Comparison of ENCODE assay signal across 28 mouse cellular contexts in the genomic region with DNA sequence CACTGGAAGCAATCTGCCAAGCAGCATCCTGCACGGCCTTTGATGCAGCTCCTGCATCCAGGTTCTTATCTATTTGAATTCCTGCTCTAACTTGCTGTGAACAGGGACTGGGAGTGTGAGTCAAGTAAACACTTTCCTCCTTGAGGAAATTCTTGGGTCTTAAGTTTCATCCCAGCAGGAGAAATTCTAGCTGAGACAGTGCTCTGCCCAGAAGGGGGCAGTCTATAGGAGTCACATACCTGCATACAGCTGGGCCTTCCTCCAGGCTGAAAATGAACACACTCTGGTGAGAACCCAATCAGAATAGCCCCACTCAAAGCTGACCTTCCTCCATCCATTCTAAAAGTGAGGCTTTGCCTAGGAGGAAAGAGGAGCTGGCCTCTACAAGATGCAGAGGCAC. TPM values are rescaled to one million over a fixed set of nuclear protein-coding genes. Genes with fewer than 3 reads are reported as not detected.
DNase-seq lines count a peak whose midpoint lies in the region; ATAC-seq and TF ChIP-seq lines count a peak whose summit lies in the region.
"Not testable (repeated sequence)": the region's sequence is repeated elsewhere in the genome, so short reads cannot be mapped to it uniquely, and the experiment has no call there.
"Had no signal": no experiment of that assay in that cellular context is flagged by ENCODE, and none has a peak within 500 bp of the region (broad histone marks: within the 10 kb centered on the region; RNA-seq: fewer than 3 reads in every experiment).

No protein-coding gene starts in this region.

- TF ChIP-seq CTCF in ES-Bruce4 (IDR thresholded peaks at IDR 0.05; ENCODE audit: low read depth, low read length), result peak; percentile 10
- peak; percentile 10; the same call in 1 of the 2 replicates for TF ChIP-seq CTCF in bone marrow, adult 2 months (IDR thresholded peaks at IDR 0.05; ENCODE audit: control insufficient read depth, insufficient read depth, low read length)
- TF ChIP-seq CTCF in intestine, postnatal 0 days (IDR thresholded peaks at IDR 0.05; ENCODE audit: low read depth), result peak; percentile 64
- TF ChIP-seq CTCF in layer of hippocampus, adult 2 months (conservative IDR thresholded peaks at IDR 0.05), result peak; percentile 47
- peak; percentile 53 for TF ChIP-seq CTCF in lung, postnatal 0 days (IDR thresholded peaks at IDR 0.05)

- H3K27me3 ChIP-seq in ES-Bruce4 (ENCODE audit: control insufficient read depth, insufficient read depth, low read length, poor library complexity, severe bottlenecking); embryonic facial prominence, embryonic 14.5 days (replicated peaks; ENCODE audit: control insufficient read depth, insufficient read depth, low read length); intestine, postnatal 0 days (replicated peaks; ENCODE audit: control insufficient read depth, insufficient read depth, low read length); lung, postnatal 0 days (replicated peaks; ENCODE audit: insufficient read depth, low read length): not testable (repeated sequence)

- H3K4me2 ChIP-seq in embryonic facial prominence, embryonic 14.5 days (ENCODE audit: low read depth, low read length); intestine, postnatal 0 days (replicated peaks; ENCODE audit: low read depth); lung, postnatal 0 days (replicated peaks; ENCODE audit: low read depth, low read length): not testable (repeated sequence)

- WGBS in bone marrow, adult 2 months, result 58% methylated on average over 1 of the region's 1 CpGs
- 69% methylated on average over 1 of the region's 1 CpGs for WGBS in embryonic facial prominence, embryonic 14.5 days
- 54% methylated on average over 1 of the region's 1 CpGs for WGBS in intestine, postnatal 0 days
- 36% methylated on average over 1 of the region's 1 CpGs for WGBS in lung, postnatal 0 days

- H3K27ac ChIP-seq in ES-Bruce4 (ENCODE audit: insufficient read depth, low read length); bone marrow, adult 2 months (ENCODE audit: control insufficient read depth, insufficient read depth, low read depth, low read length, poor library complexity); embryonic facial prominence, embryonic 14.5 days (replicated peaks; ENCODE audit: low read depth, low read length); intestine, postnatal 0 days (ENCODE audit: low read depth, low read length); layer of hippocampus, adult 2 months; lung, postnatal 0 days (ENCODE audit: low read length): not testable (repeated sequence)

- not testable (repeated sequence) for H3K4me1 ChIP-seq in ES-Bruce4 (ENCODE audit: control insufficient read depth, insufficient read depth, low read length); bone marrow, adult 2 months (ENCODE audit: control insufficient read depth, insufficient read depth, low read length); embryonic facial prominence, embryonic 14.5 days (ENCODE audit: control insufficient read depth, insufficient read depth, low read length); intestine, postnatal 0 days (replicated peaks; ENCODE audit: control insufficient read depth, insufficient read depth, low read length); lung, postnatal 0 days (ENCODE audit: insufficient read depth, low read depth, low read length)

- not testable (repeated sequence) for TF ChIP-seq EP300 in ES-Bruce4 (IDR thresholded peaks at IDR 0.05; ENCODE audit: insufficient read depth, low read depth, low read length); lung, postnatal 0 days (IDR thresholded peaks at IDR 0.05)

- not testable (repeated sequence) for H3K9me3 ChIP-seq in ES-Bruce4 (replicated peaks; ENCODE audit: control insufficient read depth, insufficient read depth, low read length, poor library complexity, severe bottlenecking); embryonic facial prominence, embryonic 14.5 days (ENCODE audit: control insufficient read depth, low read length); intestine, postnatal 0 days (ENCODE audit: control insufficient read depth); lung, postnatal 0 days (ENCODE audit: low read length)

- not testable (repeated sequence) for TF ChIP-seq POLR2A in ES-Bruce4 (IDR thresholded peaks at IDR 0.05; ENCODE audit: insufficient read depth, low read length); bone marrow, adult 2 months (IDR thresholded peaks at IDR 0.05; ENCODE audit: borderline replicate concordance, control insufficient read depth, low read depth, low read length)

- not testable (repeated sequence) for H3K36me3 ChIP-seq in ES-Bruce4 (ENCODE audit: control insufficient read depth, insufficient read depth, low read length, poor library complexity, severe bottlenecking); embryonic facial prominence, embryonic 14.5 days (ENCODE audit: control insufficient read depth, insufficient read depth, low read length); lung, postnatal 0 days (ENCODE audit: insufficient read depth, low read length)
- peaks cover 44% of the 10 kb centered on the region for H3K36me3 ChIP-seq in intestine, postnatal 0 days (ENCODE audit: control insufficient read depth, insufficient read depth)

- not testable (repeated sequence) for H3K4me3 ChIP-seq in ES-Bruce4 (ENCODE audit: low read depth, low read length); bone marrow, adult 2 months (replicated peaks; ENCODE audit: control insufficient read depth, low read depth, low read length); embryonic facial prominence, embryonic 14.5 days (ENCODE audit: low read depth, low read length); intestine, postnatal 0 days (ENCODE audit: low read depth, low read length); layer of hippocampus, adult 2 months; lung, postnatal 0 days (ENCODE audit: low read depth, low read length)

- not testable (repeated sequence) for ATAC-seq in embryonic facial prominence, embryonic 14.5 days (ENCODE audit: low read depth); intestine, postnatal 0 days; lung, postnatal 0 days

- peak; percentile 6 for DNase-seq in embryonic facial prominence, embryonic 14.5 days (ENCODE audit: low spot score)
- DNase-seq in layer of hippocampus, adult 2 months (ENCODE audit: low spot score in 2 of 2), result not testable (repeated sequence)
- peak; percentile 35 for DNase-seq in lung, postnatal 0 days (ENCODE audit: low spot score)
- peak; percentile 6 for DNase-seq in naive thymus-derived CD4-positive, alpha-beta T cell, adult 2 months (ENCODE audit: low read depth)

- H3K9ac ChIP-seq in ES-Bruce4 (ENCODE audit: low read depth, poor library complexity, severe bottlenecking); embryonic facial prominence, embryonic 14.5 days (ENCODE audit: low read depth, low read length); intestine, postnatal 0 days (ENCODE audit: low read depth, low read length); lung, postnatal 0 days (replicated peaks; ENCODE audit: low read depth): not testable (repeated sequence)

RNA-seq across cellular contexts. Expression of gene Btnl6, which starts 5.4 kb away (rescaled TPM):
- polyA plus RNA-seq in ES-Bruce4 (2011; ENCODE audit: insufficient read depth, insufficient read length, low read depth, missing spikeins), result not detected in 2 replicates
- 1.9 TPM in 1 of 2 replicates, not detected in the other for polyA plus RNA-seq in bone marrow, adult 2 months (2011; ENCODE audit: insufficient read depth, insufficient read length, low replicate concordance, missing spikeins)
- polyA plus RNA-seq in embryonic facial prominence, embryonic 14.5 days (2014; fragmentation: Nextera tagmentation; extraction: Ambion mirVana), result not detected in 2 replicates
- 85.8 and 97.6 TPM in 2 replicates for polyA plus RNA-seq in intestine, postnatal 0 days (2015; fragmentation: Nextera tagmentation; extraction: Ambion mirVana)
- not detected for total RNA-seq in layer of hippocampus, adult 2 months (2021)
- 0.11 TPM in 1 of 2 replicates, not detected in the other for polyA plus RNA-seq in lung, postnatal 0 days (2015; fragmentation: Nextera tagmentation; extraction: Ambion mirVana)
- total RNA-seq: adrenal gland, adult 18-20 months; adrenal gland, postnatal 36 days; gastrocnemius, adult 8-10 months; heart, postnatal 10 days; layer of hippocampus, adult 18-20 months; layer of hippocampus, postnatal 25 days; left cerebral cortex, postnatal 10 days; neutrophil, adult 5-6 weeks had no signal
- polyA plus RNA-seq: cortical plate, adult 2 months; embryonic facial prominence, embryonic 15.5 days; forebrain, embryonic 14.5 days; frontal cortex, adult 2 months; gonadal fat pad, adult 2 months; heart, embryonic 12.5 days; hindbrain, embryonic 10.5 days; hindbrain, embryonic 16.5 days; kidney, embryonic 15.5 days; limb, embryonic 11.5 days; liver, embryonic 11.5 days; lung, adult 2 months; midbrain, embryonic 10.5 days had no signal

RNA-seq across cellular contexts. Expression of gene Btnl4, which starts 34.6 kb away (rescaled TPM):
- not detected in 2 replicates for polyA plus RNA-seq in ES-Bruce4 (2011; ENCODE audit: insufficient read depth, insufficient read length, low read depth, missing spikeins)
- 0.65 and 1.2 TPM in 2 replicates for polyA plus RNA-seq in bone marrow, adult 2 months (2011; ENCODE audit: insufficient read depth, insufficient read length, low replicate concordance, missing spikeins)
- polyA plus RNA-seq in embryonic facial prominence, embryonic 14.5 days (2014; fragmentation: Nextera tagmentation; extraction: Ambion mirVana), result not detected in 2 replicates
- polyA plus RNA-seq in intestine, postnatal 0 days (2015; fragmentation: Nextera tagmentation; extraction: Ambion mirVana), result 20.2 and 25.1 TPM in 2 replicates
- total RNA-seq in layer of hippocampus, adult 2 months (2021), result not detected
- 0.10 TPM in 1 of 2 replicates, not detected in the other for polyA plus RNA-seq in lung, postnatal 0 days (2015; fragmentation: Nextera tagmentation; extraction: Ambion mirVana)
- total RNA-seq: adrenal gland, adult 18-20 months; adrenal gland, postnatal 36 days; gastrocnemius, adult 8-10 months; heart, postnatal 10 days; layer of hippocampus, adult 18-20 months; layer of hippocampus, postnatal 25 days; left cerebral cortex, postnatal 10 days; neutrophil, adult 5-6 weeks had no signal
- polyA plus RNA-seq: cortical plate, adult 2 months; embryonic facial prominence, embryonic 15.5 days; forebrain, embryonic 14.5 days; frontal cortex, adult 2 months; gonadal fat pad, adult 2 months; heart, embryonic 12.5 days; hindbrain, embryonic 10.5 days; hindbrain, embryonic 16.5 days; kidney, embryonic 15.5 days; limb, embryonic 11.5 days; liver, embryonic 11.5 days; lung, adult 2 months; midbrain, embryonic 10.5 days had no signal

RNA-seq across cellular contexts. Expression of gene Notch4, which starts 52.3 kb away (rescaled TPM):
- 4.6 and 7.0 TPM in 2 replicates for polyA plus RNA-seq in ES-Bruce4 (2011; ENCODE audit: insufficient read depth, insufficient read length, low read depth, missing spikeins)
- 1.0 and 7.5 TPM in 2 replicates for polyA plus RNA-seq in bone marrow, adult 2 months (2011; ENCODE audit: insufficient read depth, insufficient read length, low replicate concordance, missing spikeins)
- polyA plus RNA-seq in embryonic facial prominence, embryonic 14.5 days (2014; fragmentation: Nextera tagmentation; extraction: Ambion mirVana), result 4.7 and 5.3 TPM in 2 replicates
- 1.4 and 3.2 TPM in 2 replicates for polyA plus RNA-seq in intestine, postnatal 0 days (2015; fragmentation: Nextera tagmentation; extraction: Ambion mirVana)
- total RNA-seq in layer of hippocampus, adult 2 months (2021), result 10 to 100 TPM; 11.0 to 15.9 TPM
- 21.1 and 24.8 TPM in 2 replicates for polyA plus RNA-seq in lung, postnatal 0 days (2015; fragmentation: Nextera tagmentation; extraction: Ambion mirVana)

Comparison
In these comparisons a context has a peak if more than half of its experiments do, and no peak if none do; other contexts are left out.
1. CTCF ChIP-seq: peak in every context shown above with its lines; median percentile 64 in intestine, postnatal 0 days; 53 in lung, postnatal 0 days; 47 in layer of hippocampus, adult 2 months; 10 in ES-Bruce4; 10 in bone marrow, adult 2 months.
2. RNA of gene Btnl6, which starts 5.4 kb away (polyA plus RNA-seq): 85.8 to 97.6 TPM in intestine, postnatal 0 days; 1.9 TPM in bone marrow, adult 2 months, 0.11 TPM in lung, postnatal 0 days, not detected in ES-Bruce4 and not detected in embryonic facial prominence, embryonic 14.5 days; every median in the first group is over 10 times any median in the second.